Mouse (Mus musculus): ENCODE data around the gene Ankrd63.

Gene Ankrd63

DNA sequence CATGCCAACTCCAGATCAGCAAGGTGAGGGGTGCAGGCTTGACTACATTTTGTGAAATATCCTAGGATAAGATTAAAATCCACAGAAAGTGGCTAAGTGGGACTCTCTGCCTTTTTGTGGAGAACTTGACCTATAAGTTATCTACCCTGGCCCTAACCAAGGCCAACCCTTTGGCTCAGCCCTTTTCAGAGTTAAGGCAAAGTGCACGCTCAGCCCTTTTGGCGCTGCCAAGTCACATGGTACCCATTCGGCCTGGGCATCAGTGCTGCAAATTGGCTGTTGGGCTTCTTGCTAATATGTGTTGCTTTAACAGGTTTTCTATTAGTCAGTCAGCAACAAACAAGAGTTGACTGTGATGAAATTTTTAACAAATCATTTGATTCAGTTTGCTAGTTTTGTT is 16.0 kb downstream of the Ankrd63 start:
- no peak for DNase-seq

DNA sequence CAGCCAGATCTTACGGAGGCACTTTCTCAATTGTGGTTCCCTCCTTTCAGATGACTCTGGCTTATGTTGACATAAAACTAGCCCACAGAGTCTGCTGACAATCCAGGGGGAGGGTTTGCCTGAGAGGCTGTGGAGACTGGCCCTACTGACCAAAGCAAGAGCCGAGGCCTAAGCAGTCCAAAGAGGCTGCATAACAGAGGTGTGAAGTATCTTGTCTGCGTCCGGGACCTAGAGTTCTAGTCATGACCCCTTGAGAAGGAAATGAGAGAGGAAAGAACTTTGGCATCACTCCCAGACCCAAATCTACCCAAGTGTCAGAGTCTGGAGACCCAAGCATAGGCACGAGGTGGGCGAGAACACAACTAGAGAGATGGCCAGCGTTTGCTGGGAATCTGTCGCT is 17.1 kb downstream of the Ankrd63 start:
- DNase-seq: no peak

DNA sequence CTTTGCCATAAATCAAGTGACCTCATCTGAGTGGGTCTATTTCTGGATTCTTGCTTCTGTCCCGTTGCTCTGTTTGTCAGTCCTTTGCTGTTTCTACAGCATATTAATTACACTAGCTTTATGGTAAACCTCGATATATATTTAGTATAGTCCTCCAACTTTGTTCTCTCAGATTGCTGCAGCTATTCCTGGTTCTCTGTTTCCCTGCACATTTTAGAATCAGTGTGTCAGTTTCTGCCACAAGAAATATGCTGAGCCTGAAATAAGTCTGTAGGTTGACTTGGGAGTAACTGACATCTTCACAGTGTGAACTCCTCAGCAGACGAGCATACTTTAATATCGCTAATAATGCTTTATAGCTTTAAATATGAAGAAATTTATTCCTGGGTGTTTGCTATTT is 18.7 kb downstream of the Ankrd63 start:
- no peak for DNase-seq

DNA sequence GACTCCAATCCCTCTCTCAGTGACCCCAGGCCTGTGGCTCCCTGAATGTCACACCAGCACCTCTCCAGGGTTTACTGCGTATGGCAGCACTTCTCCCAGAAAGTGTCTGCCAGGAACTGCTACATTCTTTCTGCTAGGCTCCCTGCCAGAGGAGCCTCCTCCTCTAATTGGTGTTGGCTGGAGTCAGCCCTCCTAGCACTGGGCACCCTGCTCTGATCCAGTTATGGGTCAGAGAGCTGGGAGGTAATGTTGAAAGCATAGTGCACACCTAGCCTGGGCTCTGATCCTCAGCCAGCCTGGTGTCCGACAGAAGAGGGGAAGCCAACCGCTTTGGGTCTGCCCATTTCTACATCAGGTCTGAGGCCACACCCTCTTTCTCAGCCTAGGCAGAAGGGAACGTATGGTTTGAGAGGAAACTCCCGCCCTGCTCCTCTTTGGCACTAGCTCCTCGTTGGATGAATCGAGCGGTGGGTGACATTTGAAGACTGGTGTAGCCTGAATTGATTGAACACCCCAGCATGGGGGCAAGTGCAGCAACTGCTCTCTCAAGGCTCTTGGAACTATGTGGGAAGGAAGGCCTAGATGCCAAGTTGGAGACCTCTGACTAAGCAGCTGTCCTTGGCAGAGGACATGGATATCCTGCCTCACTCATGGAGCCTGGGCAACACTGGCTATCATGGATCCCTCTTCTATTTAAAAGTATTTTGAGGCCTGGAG is 21.1 kb downstream of the Ankrd63 start:
- DNase-seq: no peak

DNA sequence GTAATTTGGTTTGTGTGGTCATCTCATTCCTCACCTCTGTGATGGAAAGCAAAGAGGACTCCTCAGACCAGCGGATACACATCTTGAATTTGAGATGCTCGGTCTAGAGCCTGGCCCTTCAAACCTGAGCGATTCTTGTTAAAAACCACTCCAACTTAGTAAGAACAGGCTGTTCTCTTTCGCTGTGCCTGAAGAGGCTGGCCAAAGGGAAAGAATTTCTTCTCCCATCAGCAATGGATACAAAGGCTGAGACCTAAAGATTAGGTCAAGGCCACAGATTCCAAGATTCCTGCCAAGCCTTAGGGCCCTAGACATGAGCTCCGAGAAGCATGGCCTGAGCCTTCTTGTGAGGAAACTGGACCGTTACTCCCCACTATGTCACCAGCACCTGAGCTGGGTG is 22.8 kb downstream of the Ankrd63 start:
- DNase-seq: no peak

DNA sequence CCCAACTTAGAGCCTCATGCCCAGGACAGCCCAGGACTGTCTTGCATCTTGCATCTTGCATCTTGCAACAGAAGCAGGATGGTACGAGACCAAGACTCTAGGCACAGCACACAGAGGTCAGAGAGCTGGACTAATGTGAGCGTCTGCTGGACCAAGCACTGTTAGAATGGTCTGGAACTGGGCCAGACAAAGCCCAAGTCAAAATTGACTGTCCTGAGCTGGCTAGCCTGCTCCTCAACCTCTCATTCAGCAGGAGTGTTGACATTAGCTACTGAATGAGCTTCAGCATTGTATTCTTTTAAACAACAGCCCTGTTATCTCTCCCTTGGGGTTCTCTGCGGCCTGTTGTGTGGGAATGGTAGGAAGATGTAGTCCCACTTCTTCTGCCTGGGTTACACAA is 24.2 kb downstream of the Ankrd63 start:
- DNase-seq: no peak

DNA sequence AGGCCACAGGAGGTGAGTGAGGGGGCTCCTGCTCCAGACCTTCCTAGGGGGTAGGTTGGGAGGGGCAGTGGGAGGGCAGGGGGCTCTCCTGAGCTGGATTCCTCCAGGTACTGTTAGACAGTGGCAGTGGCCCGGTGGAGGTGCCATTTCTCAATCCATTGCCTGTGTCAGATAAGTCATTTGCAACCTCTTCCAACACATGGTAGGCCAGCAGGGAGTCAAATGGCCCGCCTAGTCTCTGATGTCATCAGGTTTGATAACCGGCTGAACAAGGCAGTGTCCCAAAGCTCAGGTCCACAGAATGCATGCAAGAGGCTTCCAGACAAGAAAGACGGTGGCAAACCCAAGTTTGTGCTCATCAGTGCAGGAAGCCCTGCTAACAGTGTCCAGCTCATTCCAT is 25.9 kb downstream of the Ankrd63 start:
- no peak for DNase-seq

DNA sequence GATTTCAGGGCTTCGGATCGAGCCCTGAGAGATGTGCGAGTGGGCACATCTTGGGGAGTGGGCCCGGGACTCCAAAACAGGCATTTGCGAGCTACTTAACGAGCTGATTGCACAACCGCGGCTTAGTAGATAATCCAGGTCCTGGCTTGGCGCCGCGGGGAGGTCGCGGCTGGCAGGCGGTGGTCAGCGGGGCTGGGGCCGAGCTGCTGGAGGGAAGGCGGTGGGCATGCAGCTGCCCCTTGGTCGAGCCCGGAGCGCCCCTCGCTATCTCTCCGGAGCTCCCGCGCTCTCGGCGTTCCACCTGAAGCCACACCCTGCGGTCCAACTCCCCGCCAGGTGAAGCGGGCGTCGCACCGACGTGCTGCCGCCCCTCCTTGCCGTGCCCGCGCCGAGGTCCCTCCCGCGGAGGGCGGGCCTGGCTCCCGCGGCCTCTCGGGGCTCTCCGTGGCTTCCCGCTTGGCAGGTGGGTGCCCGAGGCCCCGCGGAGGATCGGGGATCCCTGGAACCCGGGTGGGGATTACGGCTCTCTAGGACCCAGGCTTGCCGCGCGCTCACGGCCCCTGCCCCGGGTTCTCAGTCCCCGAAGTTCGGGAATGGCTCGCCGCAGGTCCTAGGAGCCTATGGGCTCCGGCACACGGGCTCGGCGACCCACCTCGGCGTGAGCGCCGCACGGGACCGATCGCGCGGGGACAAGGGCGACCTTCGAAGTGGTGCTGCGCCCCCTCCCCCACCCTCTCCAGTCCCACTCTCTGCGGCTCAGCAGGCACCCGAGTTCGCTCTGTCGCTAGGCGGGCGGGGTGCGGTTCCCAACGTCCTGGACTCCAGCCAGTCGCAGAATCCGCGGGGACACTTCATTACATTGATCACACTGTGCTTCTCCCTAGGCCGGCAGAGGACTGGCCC is 26.7 kb downstream of the Ankrd63 start:
- DNase-seq: no peak

DNA sequence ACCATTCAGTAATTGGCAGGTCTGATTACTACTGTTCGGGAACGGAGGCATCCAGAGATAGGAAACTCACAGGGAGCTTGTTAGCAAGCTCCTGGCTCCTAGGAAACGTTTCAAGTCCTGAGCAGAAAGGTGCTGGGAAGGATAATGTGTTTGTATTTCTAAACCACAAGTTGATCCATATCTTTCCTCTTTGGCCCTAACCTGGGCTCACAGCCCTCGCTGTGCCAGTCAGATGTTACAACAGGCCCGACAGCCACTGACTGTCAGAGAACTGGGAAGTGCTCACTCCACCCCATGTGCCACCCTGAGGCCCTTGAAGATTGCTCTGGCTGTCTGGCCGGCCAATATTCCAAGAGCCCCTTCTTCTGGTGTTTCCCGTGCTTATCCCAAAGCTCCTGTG is 29.3 kb downstream of the Ankrd63 start:
- DNase-seq: no peak

DNA sequence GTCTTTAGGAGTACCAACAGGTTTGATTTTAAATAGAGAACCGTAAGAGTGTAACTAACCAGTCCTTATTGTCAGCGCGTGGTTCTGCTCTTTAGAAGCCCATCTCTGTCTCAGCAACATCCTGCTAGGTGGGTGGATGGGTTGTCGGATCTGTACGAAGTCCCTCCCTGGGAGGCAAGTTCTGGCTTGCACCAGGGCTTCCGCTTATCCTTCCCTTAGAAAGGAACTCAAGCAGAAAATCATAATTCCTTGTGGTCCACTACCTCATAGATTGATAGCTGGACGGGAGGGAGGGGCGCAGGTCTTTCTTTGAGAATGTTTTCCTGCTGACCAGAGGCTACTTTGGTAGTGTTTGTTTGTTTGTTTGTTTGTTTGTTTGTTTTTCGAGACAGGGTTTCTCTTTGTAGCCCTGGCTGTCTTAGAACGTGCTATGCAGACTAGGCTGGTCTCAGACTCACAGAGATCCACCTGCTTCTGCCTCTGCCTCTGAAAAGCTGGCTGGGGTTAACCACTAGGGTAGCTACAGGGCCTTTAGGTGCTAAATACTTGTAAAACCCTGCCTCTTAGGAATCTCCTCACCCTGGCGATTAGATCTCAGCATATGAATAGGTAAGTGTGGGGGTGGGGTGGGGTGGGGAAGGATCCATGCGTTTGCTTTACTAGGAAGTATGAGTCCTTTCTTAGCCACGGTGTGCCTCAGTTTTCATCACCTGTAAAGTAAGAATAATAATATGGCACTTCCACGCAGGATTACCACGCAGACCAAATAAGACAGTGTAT is 29.9 kb downstream of the Ankrd63 start:
- no peak for DNase-seq

DNA sequence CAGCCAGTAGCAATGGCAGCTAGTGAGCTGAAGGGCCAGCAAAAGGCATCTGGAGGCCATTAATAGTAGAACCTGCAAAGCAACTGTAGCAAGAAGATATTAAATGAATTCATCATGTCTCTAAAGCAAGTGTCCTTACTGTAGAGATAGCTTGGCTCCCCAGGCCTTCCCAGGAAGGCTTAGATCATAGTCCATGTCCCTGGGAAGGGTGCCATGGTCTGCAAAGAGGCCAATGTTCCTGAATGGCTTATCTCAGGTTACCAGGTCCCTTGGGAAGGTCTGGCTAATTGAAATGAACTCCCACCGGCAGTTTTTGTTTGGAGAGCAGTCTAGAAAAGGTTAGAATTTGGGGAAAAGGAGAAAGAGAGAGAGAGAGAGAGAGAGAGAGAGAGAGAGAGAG is 32.0 kb downstream of the Ankrd63 start:
- no peak for DNase-seq

DNA sequence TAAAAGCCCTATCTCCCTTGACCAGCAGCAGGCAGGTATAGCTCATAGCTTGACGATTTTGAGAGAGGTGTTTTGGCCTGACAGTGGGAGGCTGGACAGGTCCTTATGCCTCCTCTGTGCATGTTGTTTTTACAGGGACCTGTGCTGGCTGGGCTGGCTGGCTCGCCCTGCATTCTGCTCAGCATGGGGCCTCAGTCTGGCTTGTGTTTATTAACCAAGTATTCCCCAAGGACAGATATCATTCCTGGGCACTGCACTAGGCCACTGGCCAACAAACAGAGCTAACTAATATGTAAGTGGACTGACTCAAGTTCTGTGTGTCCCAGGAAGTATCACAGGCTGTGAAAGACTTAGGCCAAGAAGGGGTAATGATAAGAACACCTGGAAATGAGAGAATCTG is 34.0 kb downstream of the Ankrd63 start:
- DNase-seq: no peak

DNA sequence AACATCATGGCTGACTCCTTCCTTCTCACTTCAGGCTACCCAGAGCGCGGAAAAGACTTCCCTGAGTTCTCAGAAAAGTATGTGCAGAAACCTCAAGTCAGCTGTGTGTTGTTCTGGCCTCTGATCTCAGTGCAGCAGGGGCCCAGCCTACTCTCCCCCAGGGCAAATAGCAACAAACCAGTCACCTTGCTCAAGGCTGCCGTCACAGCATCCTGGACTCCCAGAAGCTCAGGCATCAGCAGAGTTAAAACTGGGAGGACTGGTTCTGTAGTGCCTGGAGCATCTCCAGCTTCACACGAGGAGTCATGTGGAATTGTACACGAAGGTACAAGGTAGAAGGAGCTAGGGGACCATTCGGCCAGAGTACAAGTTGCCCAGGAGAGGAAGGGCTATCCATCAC is 34.5 kb downstream of the Ankrd63 start:
- no peak for DNase-seq

DNA sequence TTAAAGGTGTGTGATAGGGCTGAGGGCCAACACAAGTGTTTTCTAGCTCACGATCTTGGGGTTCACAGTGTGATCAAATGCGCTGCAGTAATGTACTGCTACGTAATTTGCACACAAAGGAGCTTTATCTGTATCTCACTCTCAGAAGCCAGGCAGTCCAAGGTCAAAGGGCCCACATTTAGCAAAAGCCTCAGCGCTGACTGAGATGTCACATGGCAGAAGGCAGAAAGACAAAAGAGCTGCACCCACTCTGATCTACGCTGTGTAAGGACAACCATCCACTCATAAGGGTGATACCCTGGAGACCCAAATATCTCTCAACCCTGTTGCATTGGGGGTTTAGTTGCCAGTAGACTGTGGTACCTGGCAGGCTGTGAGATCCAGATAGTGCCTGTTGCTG is 36.6 kb downstream of the Ankrd63 start:
- no peak for DNase-seq

DNA sequence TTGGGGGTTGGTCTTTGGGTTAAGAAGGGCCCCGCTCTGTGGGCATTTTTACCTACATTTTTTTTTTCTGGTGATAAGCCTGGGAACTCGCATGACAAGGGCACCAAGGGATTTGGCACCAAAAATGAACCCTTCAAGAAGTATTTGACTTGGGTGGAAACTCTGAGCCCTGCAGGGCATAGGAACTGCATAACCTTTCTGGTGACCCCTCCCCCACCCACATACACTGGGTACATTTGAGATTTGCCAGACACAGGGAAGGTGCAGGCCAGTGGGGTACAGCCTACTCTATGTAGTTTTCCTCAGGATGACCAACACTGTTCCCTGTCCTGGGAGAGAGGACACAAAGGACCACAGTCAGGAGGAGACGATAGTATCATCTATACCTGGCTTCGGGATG is 38.1 kb downstream of the Ankrd63 start:
- no peak for DNase-seq

DNA sequence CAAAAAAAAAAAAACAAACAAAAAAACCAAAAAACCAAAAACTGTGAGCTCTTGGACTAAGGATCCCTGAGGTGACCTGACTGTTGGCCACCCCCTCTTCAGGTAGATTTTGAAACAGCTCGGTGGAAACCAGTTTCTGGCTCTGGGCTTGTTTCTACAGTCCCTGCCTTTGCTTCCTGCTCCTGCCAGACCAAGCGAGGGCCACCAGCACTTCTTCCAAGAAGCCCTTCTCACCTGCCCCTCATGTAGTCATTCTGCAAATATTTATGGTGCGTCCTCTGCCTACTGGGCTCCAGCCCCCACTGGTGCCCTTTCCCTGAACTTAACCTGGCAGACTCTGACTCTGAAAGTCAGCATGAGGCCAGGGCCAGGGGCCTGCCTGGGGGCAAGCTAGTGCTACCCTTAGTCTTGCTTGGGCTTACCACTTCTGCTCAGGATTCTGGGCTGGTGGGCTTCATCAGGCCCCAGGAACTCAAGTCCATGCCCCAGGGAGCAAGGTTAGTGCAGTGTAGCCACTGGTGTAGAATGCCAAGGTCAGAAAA is 38.7 kb downstream of the Ankrd63 start:
- DNase-seq: no peak

DNA sequence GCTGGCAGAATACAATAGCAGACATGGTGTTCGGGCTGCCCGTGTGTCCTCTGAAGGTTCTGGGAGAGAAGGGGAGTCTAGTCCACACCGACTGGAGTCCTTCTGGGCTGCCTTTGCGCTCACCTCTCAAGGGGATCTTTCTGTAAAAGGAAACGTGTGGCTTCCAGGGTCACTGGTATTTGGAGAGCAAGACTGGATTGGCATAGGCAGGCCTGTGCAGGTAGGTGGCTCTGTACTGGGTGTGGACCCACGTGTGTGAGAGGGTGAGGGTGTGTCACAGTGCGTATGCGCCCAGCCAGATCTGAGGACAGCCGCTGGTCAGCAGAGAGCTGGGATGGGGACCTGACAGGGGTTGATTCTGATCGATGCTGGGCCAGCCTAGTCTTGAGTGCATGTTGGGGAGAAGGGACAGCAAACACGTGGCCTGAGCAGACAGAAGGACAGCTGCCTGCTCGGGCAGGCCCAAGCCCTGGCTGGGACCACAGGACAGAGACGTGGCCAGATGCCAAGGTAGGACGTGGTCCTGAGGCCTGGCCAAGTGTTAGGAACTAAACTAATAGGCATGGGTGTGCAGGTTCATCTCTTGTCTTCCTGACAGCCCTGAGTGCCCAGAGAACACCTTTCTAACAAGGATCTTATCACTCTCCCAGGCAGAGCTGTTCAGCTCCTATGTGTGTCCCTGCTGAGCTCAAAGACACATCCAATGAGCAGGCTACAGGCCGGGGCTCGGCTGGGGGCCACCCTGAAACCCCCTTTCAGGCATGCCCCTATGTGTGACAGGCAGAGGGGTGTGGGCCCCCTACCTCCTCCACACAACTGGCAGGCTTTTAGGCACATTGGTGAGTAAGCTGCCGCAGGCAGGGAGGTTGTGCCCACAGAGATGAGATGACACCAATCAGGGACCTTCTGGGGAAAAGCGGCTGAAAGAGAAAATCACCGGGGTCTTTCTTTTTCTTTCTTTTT is 39.7 kb downstream of the Ankrd63 start:
- DNase-seq: no peak

DNA sequence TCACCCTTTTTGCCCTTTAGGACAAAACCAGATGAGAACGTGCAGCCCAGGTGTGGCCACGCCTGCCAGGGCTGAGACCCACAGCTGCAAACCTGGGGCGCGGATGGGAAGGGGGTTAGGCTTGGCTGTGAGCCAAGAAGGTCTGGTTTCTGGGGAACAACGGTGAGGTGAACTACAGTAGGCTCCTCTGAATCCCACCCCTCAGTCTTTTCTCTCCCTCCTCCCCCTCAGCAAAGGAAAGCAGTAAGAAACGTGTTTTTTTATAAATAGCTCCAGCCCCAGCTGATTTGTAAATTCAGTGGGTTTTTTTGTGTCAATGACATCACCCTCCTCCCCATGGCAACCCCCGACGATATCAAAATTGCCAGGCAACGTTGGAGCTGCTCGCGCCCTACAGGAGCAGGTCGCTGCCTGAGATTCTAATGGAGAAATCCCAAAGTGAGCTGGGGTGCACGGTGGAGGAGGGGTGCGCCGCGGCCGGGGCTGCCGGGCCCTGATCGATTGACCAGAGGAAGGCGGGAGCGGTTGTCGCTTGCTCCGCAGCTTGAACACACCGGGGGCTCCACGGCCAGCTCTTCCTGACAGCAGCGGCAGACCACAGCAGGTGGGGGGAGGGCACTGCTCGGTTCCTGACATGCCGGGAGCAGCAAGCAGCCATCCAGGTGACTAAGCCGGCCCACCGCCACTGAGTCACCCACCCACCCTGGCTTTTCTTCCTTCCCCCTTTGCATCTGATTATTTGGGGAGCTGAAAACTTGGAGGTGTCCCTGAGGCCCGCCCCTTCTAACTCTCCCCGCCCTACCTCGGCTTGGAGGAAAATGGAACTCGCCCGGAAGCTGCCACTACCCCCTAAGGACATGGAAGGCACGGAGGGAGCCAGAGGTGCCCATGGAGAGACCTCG is 40.6 kb downstream of the Ankrd63 start, which contains the start of gene Pak6:
Gene Pak6 (plus strand): TSS at position 402 of the 902 bp plus-strand sequence.
- DNase-seq: peak in 1 of 2 experiments; percentile 18

DNA sequence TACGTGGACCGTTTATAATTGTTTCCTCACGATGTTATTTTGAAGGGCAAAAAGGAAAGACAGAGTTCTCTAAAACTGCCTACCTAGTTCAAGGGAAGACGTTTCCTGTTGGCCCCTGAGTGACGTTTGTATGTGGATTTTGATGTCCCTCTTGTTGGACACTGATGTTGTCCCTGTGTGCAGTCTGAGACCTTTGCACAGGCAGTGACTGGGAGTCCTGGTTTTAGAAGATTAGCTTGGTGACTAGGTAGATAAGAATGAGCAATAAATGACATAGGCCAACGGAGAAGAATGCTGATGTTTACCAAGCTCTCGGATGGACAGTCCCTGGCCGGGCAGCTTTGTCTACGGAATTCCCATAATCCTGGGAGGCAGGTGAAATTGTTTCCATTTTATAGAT is 41.9 kb downstream of the Ankrd63 start:
- DNase-seq: no peak

DNA sequence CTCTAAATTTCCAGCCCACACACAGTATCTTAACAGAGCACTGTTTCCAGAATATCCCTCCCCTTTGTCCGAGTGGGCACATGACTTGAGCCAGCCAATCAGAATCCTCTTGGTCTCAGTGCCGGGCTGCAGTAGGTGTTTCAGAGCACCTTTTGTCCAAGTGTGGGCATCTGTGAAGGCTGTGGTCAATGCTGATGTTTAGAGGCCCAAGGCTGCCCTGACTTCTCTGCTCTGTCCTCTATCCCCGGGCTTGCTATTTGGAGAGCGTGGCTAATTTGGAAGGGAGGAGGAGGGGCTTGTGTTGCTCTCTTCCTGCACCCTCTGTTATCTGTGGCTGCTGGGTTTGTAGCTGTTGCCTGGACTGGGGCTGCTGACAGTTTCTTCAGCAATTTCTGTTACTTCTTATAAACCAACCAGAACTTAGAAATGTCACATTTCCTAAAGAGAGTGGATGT is 43.7 kb downstream of the Ankrd63 start:
- peak in 1 of 2 experiments; percentile 42 for DNase-seq

DNA sequence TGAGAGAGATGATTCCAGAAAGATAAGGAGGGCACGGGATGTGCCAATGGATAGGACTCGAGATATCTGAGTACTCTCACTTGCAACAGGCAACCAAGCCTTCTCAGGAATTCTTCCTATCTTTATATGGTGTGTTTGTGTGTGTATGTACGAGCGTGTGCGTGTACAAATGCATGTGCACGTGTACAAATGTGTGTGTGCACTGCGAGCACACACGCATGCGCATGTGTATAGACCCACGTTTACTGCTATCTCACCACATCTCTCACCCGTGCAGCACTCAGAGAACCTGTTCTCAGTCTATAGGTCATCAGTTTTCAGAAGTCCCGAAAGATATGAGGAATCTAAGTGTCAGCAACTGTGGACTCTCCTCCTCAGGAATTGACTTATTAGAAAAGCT is 44.3 kb downstream of the Ankrd63 start:
- DNase-seq: no peak

All from spleen, adult 18-20 months (tissue).